Mouse (Mus musculus) forebrain, embryonic 11.5 days (tissue): Measurements from ENCODE around the gene Vangl1. TPM values are rescaled to one million over a fixed set of nuclear protein-coding genes. Genes with fewer than 3 reads are reported as not detected.

Experiments
- polyA plus RNA-seq: library from polyadenylated mRNA; unstranded; fragments of >200 nt; fragmentation: Nextera tagmentation; extraction: Ambion mirVana; gene quantifications from 2 replicates; pipeline ENCODE4 v1.2.1, GENCODE M21; 2014

Vangl1 gene
- polyA plus RNA-seq, 1 experiment from 2014 or later = 8.1 TPM

Other genes with a start within 250 kb of the Vangl1 start
- 41.4 and 44.9 TPM in 2 replicates for gene Nhlh2, start 194.6 kb downstream of the Vangl1 start, polyA plus RNA-seq
- not detected in 2 replicates for gene Casq2, start 118.3 kb downstream of the Vangl1 start, polyA plus RNA-seq